Mouse (Mus musculus) neural tube, embryonic 13.5 days (tissue): ENCODE measurements around the gene Ercc6. TPM values are rescaled to one million over a fixed set of nuclear protein-coding genes. Genes with fewer than 3 reads are reported as not detected.
A peak's percentile ranks its signal among the peaks of the same experiment; 100 is the strongest.

Source experiments
- ATAC-seq: fragments of 200-750 bp; cut with Nextera tagmentation; 2 replicates; pipeline ENCODE4 v1.8.0; 2017; ENCODE audit warnings: low read depth, mild to moderate bottlenecking, moderate TSS enrichment, moderate library complexity
- H3K27ac ChIP-seq: fragments of 300-500 bp; sonication (generic); replicated peaks from 2 replicates; pipeline ENCODE4 v1.5.1; 2015; ENCODE audit warnings: moderate library complexity, mild to moderate bottlenecking, inconsistent platforms
- H3K27me3 ChIP-seq: fragments of 300-500 bp; sonication (generic); 2 replicates; pipeline ENCODE4 v1.6.1; 2015; ENCODE audit warnings: mild to moderate bottlenecking, inconsistent platforms
- H3K36me3 ChIP-seq: fragments of 300-500 bp; sonication (generic); 2 replicates; pipeline ENCODE4 v1.6.1; 2015; ENCODE audit warnings: mild to moderate bottlenecking, inconsistent platforms
- H3K4me1 ChIP-seq: fragments of 300-500 bp; sonication (generic); replicated peaks from 2 replicates; pipeline ENCODE4 v1.6.1; 2015; ENCODE audit warnings: inconsistent platforms
- H3K4me2 ChIP-seq: fragments of 300-500 bp; sonication (generic); 2 replicates; pipeline ENCODE4 v1.6.1; 2015; ENCODE audit warnings: inconsistent platforms, mild to moderate bottlenecking, moderate library complexity
- H3K4me3 ChIP-seq: fragments of 300-500 bp; sonication (generic); 2 replicates; pipeline ENCODE4 v1.5.1; 2015; ENCODE audit warnings: mild to moderate bottlenecking, inconsistent platforms
- H3K9ac ChIP-seq: fragments of 300-500 bp; sonication (generic); 2 replicates; pipeline ENCODE4 v1.6.1; 2015; ENCODE audit warnings: moderate library complexity, mild to moderate bottlenecking, inconsistent platforms
- H3K9me3 ChIP-seq: fragments of 300-500 bp; sonication (generic); 2 replicates; pipeline ENCODE4 v1.6.1; 2016; ENCODE audit warnings: inconsistent platforms
- WGBS: fragments of 180-500 bp; shearing (Covaris S2); methylation state at CpG from one replicate; pipeline ENCODE4 v1.1.7; 2015; 5-methylcytosine and 5-hydroxymethylcytosine counted together
- polyA plus RNA-seq: library from polyadenylated mRNA; unstranded; fragments of >200 nt; fragmentation: Nextera tagmentation; extraction: Ambion mirVana; gene quantifications from 2 replicates; pipeline ENCODE4 v1.2.1, GENCODE M21; 2015

Gene Ercc6
- polyA plus RNA-seq, 1 experiment from 2014 or later: 25.3 TPM

GRCm38 (mm10) chr14:32501303-32501702, 12.0 kb upstream of the Ercc6 start:
- ATAC-seq: no peak
- no peaks in the 10 kb centered on the region for H3K27me3 ChIP-seq

GRCm38 (mm10) chr14:32502764-32503688, 10.3 kb upstream of the Ercc6 start:
- no peak overlapping the region for H3K4me2 ChIP-seq
- no peak overlapping the region for H3K27ac ChIP-seq
- no peaks in the 10 kb centered on the region for H3K36me3 ChIP-seq
- no peaks in the 10 kb centered on the region for H3K9me3 ChIP-seq
- WGBS: 68% methylated on average over 9 of the region's 9 CpGs
- no peak for ATAC-seq
- no peak overlapping the region for H3K4me3 ChIP-seq
- no peaks in the 10 kb centered on the region for H3K4me1 ChIP-seq
- no peaks in the 10 kb centered on the region for H3K27me3 ChIP-seq
- H3K9ac ChIP-seq: no peak overlapping the region

More at GRCm38 (mm10) chr14:32501303-32501702, 12.0 kb upstream of the Ercc6 start:
- no peak overlapping the region for H3K4me2 ChIP-seq
- H3K9me3 ChIP-seq: no peaks in the 10 kb centered on the region
- no peaks in the 10 kb centered on the region for H3K36me3 ChIP-seq
- WGBS: 77% methylated on average over 2 of the region's 2 CpGs
- no peak overlapping the region for H3K4me3 ChIP-seq
- no peaks in the 10 kb centered on the region for H3K4me1 ChIP-seq
- no peak overlapping the region for H3K27ac ChIP-seq
- H3K9ac ChIP-seq: no peak overlapping the region

GRCm38 (mm10) chr14:32503897-32504296, 9.4 kb upstream of the Ercc6 start:
- 80% methylated on average over 1 of the region's 1 CpGs for WGBS
- ATAC-seq: no peak
- H3K9ac ChIP-seq: no peak overlapping the region

GRCm38 (mm10) chr14:32506329-32506728, 7.0 kb upstream of the Ercc6 start:
- Histone ChIP-seq H3K4me2 (no peak overlapping the region), H3K36me3 (no peaks in the 10 kb centered on the region), H3K27me3 (no peaks in the 10 kb centered on the region), H3K4me1 (no peaks in the 10 kb centered on the region), H3K27ac (no peak overlapping the region), H3K4me3 (no peak overlapping the region), H3K9ac (no peak overlapping the region), H3K9me3 (no peaks in the 10 kb centered on the region)
- ATAC-seq: no peak
- 90% methylated on average over 10 of the region's 10 CpGs for WGBS

More at GRCm38 (mm10) chr14:32503897-32504296, 9.4 kb upstream of the Ercc6 start:
- H3K36me3 ChIP-seq: no peaks in the 10 kb centered on the region
- no peak overlapping the region for H3K4me2 ChIP-seq
- no peaks in the 10 kb centered on the region for H3K4me1 ChIP-seq
- no peak overlapping the region for H3K4me3 ChIP-seq
- no peaks in the 10 kb centered on the region for H3K9me3 ChIP-seq
- no peaks in the 10 kb centered on the region for H3K27me3 ChIP-seq
- H3K27ac ChIP-seq: no peak overlapping the region

GRCm38 (mm10) chr14:32507216-32507615, 6.1 kb upstream of the Ercc6 start:
- ATAC-seq: no peak
- no peak overlapping the region for H3K4me2 ChIP-seq
- no peaks in the 10 kb centered on the region for H3K4me1 ChIP-seq
- no peak overlapping the region for H3K4me3 ChIP-seq
- H3K36me3 ChIP-seq: no peaks in the 10 kb centered on the region
- no peaks in the 10 kb centered on the region for H3K9me3 ChIP-seq
- H3K27ac ChIP-seq: no peak overlapping the region
- no peak overlapping the region for H3K9ac ChIP-seq
- 80% methylated on average over 4 of the region's 4 CpGs for WGBS
- H3K27me3 ChIP-seq: no peaks in the 10 kb centered on the region

- Histone ChIP-seq H3K9me3 (no peaks in the 10 kb centered on the region), H3K4me3 (no peak overlapping the region), H3K36me3 (no peaks in the 10 kb centered on the region), H3K4me2 (no peak overlapping the region), H3K27me3 (no peaks in the 10 kb centered on the region), H3K9ac (no peak overlapping the region), H3K4me1 (peaks cover 4% of the 10 kb centered on the region), H3K27ac (no peak overlapping the region)
- 73% methylated on average over 10 of the region's 10 CpGs for WGBS
- ATAC-seq: no peak
These were observed 5.1 kb upstream of the Ercc6 start for GRCm38 (mm10) chr14:32508105-32508835.

- no peaks in the 10 kb centered on the region for H3K36me3 ChIP-seq
These were observed 3.8 kb upstream of the Ercc6 start for GRCm38 (mm10) chr14:32509443-32509961.

GRCm38 (mm10) chr14:32512912-32513311, 409 bp upstream of the Ercc6 start:
- Histone ChIP-seq H3K4me2 (peak overlapping the region; percentile 86), H3K27me3 (no peaks in the 10 kb centered on the region), H3K4me3 (peak overlapping the region; percentile 73), H3K36me3 (peaks cover 12% of the 10 kb centered on the region), H3K4me1 (peaks cover 22% of the 10 kb centered on the region), H3K9me3 (no peaks in the 10 kb centered on the region), H3K27ac (no peak overlapping the region; the same call in 1 of the 2 replicates), H3K9ac (peak overlapping the region; percentile 76)
- WGBS: 42% methylated on average over 9 of the region's 9 CpGs
- ATAC-seq: peak; percentile 42

More at GRCm38 (mm10) chr14:32509443-32509961, 3.8 kb upstream of the Ercc6 start:
- Histone ChIP-seq H3K4me2 (no peak overlapping the region), H3K27me3 (no peaks in the 10 kb centered on the region), H3K9me3 (no peaks in the 10 kb centered on the region), H3K27ac (no peak overlapping the region), H3K9ac (no peak overlapping the region), H3K4me3 (no peak overlapping the region), H3K4me1 (peaks cover 11% of the 10 kb centered on the region)
- ATAC-seq: no peak
- whole genome bisulfite sequencing: 88% methylated on average over 6 of the region's 6 CpGs

GRCm38 (mm10) chr14:32516086-32516485, 2.8 kb downstream of the Ercc6 start:
- H3K36me3 ChIP-seq: peaks cover 38% of the 10 kb centered on the region
- H3K27me3 ChIP-seq: no peaks in the 10 kb centered on the region
- no peak overlapping the region for H3K27ac ChIP-seq
- H3K9ac ChIP-seq: no peak overlapping the region
- no peak for ATAC-seq
- H3K4me2 ChIP-seq: no peak overlapping the region
- WGBS: 97% methylated on average over 1 of the region's 1 CpGs
- H3K9me3 ChIP-seq: no peaks in the 10 kb centered on the region
- peaks cover 29% of the 10 kb centered on the region for H3K4me1 ChIP-seq
- H3K4me3 ChIP-seq: no peak overlapping the region

GRCm38 (mm10) chr14:32518543-32518942, 5.2 kb downstream of the Ercc6 start:
- peaks cover 47% of the 10 kb centered on the region for H3K36me3 ChIP-seq
- no peak overlapping the region for H3K27ac ChIP-seq
- H3K27me3 ChIP-seq: no peaks in the 10 kb centered on the region
- no peak overlapping the region for H3K4me2 ChIP-seq
- 94% methylated on average over 2 of the region's 2 CpGs for WGBS
- no peak overlapping the region for H3K9ac ChIP-seq
- H3K4me3 ChIP-seq: no peak overlapping the region
- no peaks in the 10 kb centered on the region for H3K9me3 ChIP-seq
- peaks cover 30% of the 10 kb centered on the region for H3K4me1 ChIP-seq
- ATAC-seq: no peak

GRCm38 (mm10) chr14:32520400-32520926, 7.1 kb downstream of the Ercc6 start:
- Histone ChIP-seq H3K4me1 (peaks cover 15% of the 10 kb centered on the region; the same call in 1 of the 2 replicates), H3K27ac (no peak overlapping the region), H3K9me3 (no peaks in the 10 kb centered on the region), H3K27me3 (no peaks in the 10 kb centered on the region), H3K4me3 (no peak overlapping the region), H3K4me2 (no peak overlapping the region), H3K9ac (no peak overlapping the region), H3K36me3 (peaks cover 53% of the 10 kb centered on the region)
- WGBS: 78% methylated on average over 7 of the region's 7 CpGs
- ATAC-seq: no peak

GRCm38 (mm10) chr14:32522336-32522735, 9.0 kb downstream of the Ercc6 start:
- Histone ChIP-seq H3K4me3 (no peak overlapping the region), H3K4me1 (peaks cover 12% of the 10 kb centered on the region; the same call in 1 of the 2 replicates), H3K27me3 (no peaks in the 10 kb centered on the region), H3K9ac (no peak overlapping the region), H3K9me3 (no peaks in the 10 kb centered on the region), H3K36me3 (peaks cover 66% of the 10 kb centered on the region), H3K27ac (peak overlapping the region; percentile 46; the same call in 1 of the 2 replicates), H3K4me2 (no peak overlapping the region)
- 62% methylated on average over 2 of the region's 2 CpGs for WGBS
- ATAC-seq: no peak
